Mouse (Mus musculus) cerebellum, adult (tissue): ENCODE measurements around the gene Prok2.

Source experiments
- ATAC-seq: cut with Nextera tagmentation; 2 replicates; pipeline ENCODE4 v1.9.2; 2017; ENCODE audit warnings: mild to moderate bottlenecking, moderate library complexity, mixed read lengths; ENCODE audit not compliant: insufficient number of reproducible peaks, low FRiP score, low TSS enrichment

The Prok2 gene

GRCm38 (mm10) chr6:99725971-99726561 is at the start of gene Prok2:
Gene Prok2, minus strand, starts transcription at chr6:99726392.
- ATAC-seq: 0 out of 2 replicates have a peak, but pooled peaks have one; percentile 40

GRCm38 (mm10) chr6:99774680-99775079 is 48.5 kb upstream of the Prok2 start:
- ATAC-seq: no peak

GRCm38 (mm10) chr6:99768495-99768894 is 42.3 kb upstream of the Prok2 start:
- ATAC-seq: no peak

- no peak for ATAC-seq
Observed at GRCm38 (mm10) chr6:99764916-99765315, 38.7 kb upstream of the Prok2 start.

DNA sequence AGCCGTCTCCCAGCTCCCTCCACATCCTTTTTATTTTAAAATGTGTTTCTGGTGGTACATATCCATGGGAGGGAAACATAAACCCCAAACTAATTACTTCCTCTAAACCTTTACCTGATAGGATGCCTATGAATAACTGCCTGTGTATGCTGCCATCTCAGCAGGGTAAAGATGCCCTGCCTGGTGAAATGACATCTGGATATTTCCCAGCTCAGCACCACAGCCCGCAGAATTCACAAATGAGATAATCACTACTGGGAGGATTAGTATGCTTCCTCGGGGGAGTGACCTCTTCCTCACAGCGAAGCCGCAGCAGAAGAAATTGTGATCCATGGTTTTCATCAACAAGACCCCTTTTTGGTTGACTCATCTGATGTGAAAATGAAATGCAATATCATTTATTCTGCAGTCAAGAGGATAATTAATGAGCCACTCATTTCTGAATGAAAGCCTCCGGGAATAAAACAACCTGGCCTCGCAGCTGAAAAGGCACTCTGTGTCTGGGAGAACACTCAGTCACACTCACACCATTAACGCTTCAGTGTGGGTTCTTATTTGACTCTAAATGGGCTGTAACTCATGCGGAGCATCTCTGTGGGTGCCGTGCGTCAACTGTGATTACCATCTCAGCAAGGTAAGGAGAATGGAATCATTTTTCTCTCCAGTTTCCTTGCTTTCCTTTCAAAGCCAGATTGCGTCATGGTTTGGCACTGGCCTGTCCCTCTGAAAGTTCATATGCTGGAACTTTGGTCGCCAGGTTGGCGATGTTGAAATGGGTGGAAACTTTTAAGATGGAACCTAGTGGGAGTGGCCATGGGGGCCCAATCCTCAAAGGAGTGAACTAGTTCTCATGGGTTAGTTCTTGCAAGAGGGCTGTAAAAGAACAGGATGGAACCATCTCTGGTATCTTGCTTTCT is 36.1 kb upstream of the Prok2 start:
- ATAC-seq: no peak

- ATAC-seq: no peak
Observed at GRCm38 (mm10) chr6:99756105-99756504, 29.9 kb upstream of the Prok2 start.

DNA sequence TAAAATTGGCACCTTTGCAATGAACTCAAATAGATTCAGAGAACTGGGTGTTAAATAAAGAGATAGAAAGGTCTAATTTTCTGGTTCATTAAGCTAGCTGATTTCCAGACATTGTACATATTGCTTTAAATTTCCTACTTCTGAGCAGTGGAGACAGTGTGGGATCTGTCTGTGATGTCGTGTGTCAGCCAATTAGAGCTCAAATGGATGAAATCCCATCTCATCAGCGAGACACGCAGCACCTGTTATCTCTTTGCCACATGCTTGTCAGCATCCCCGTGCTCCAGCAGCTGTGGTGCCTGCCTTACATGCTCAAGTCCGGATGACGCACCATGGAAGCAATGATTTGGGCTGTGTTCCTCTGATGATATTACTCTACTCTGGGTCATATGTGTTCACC is 25.1 kb upstream of the Prok2 start:
- no peak for ATAC-seq

GRCm38 (mm10) chr6:99746275-99746674 is 20.1 kb upstream of the Prok2 start:
- ATAC-seq: no peak

- ATAC-seq: no peak
Observed at GRCm38 (mm10) chr6:99742866-99743265, 16.7 kb upstream of the Prok2 start.

DNA sequence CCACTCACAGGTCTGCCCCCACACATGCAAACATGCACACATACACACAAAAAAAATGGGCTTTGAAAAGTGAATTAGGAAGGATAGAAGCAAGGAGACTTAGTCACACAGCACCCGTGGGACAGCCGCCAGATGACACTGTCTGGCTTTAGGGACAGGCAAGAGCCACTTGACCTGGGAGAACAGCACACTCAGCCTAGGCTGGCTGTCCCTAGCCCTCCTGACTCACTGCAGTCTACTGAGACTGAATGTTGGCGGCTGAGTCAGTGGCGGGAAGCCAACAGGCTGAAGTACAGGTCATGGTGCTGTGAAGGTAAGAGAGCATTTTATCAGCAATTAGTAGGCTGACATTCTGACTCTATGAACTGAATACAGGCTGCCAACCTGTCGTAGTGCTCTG is 8.5 kb upstream of the Prok2 start:
- ATAC-seq: no peak

- ATAC-seq: no peak
Observed at GRCm38 (mm10) chr6:99732673-99733072, 6.5 kb upstream of the Prok2 start.

GRCm38 (mm10) chr6:99731926-99732325 is 5.7 kb upstream of the Prok2 start:
- no peak for ATAC-seq

DNA sequence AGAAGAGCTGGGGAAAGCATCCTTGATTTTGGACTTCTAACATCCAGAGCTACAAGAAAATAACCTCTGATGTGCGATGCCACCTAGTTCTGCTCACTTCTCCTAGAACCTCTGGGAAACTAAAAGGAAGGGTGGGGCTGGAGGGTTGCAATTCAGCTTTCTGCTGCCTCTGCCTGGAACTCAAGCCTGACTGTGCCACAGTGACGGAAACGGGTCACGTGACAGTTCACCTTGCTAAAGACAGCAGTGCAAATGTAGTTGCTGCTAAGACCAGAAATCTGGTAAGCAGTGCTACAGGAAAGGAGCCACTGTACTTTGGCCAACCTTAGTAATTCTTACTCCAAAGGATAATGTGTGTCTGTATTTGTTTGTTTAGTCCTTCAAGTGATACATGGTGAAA is 3.7 kb upstream of the Prok2 start:
- ATAC-seq: no peak

DNA sequence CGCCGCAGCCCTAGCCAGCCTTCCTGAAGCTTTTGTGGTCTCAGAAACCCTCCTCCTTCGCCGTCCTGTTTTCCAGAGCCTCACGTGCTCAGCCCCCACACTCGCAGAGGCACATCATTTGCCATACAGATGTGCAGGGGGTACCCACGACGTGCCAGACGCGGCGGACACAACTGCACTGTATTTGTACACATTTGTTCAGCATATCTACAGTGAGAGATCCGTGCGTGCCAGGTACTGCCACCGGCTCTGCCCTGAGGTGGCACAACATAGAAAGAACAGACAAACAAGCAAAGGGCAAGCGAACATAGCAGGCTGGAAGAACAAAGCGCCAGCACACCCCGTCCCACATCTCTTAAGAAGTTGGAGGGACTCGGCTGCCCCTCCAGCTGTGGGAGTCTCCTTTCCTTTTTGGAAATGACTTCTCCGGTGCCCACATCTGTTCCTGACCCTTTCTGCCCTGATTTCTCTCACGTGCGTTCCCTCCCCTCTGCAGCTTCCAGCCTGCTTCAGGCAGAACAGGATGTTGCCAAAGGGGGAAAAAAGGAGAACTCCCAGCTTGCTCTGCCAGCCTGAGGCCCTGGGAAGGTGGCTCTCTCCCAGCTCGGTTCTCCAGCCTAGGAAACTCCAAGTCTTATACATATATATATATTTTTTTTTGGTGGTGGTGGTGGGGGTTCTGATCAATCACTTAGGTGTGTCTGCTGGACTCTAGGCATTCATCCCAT is 548 bp upstream of the Prok2 start:
- no peak for ATAC-seq

DNA sequence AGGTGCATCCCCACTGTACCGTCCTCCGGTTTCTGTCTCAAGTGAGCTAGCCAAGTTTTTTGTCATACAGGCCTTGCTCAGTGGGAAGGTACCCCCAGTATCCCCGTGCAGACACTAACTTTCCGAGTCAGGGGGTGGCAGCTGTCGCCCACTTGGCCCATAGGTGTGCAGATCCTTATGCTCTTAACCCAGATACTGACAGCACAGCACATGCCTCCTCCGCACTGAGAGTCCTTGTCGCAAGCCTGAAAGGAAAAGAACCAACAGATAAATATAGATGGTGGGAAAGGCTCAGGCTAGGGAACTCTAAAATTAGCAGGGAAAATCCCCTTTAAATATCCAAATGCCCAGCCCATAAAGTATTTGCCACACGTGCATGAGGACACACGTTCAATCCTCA is 3.8 kb downstream of the Prok2 start:
- no peak for ATAC-seq

DNA sequence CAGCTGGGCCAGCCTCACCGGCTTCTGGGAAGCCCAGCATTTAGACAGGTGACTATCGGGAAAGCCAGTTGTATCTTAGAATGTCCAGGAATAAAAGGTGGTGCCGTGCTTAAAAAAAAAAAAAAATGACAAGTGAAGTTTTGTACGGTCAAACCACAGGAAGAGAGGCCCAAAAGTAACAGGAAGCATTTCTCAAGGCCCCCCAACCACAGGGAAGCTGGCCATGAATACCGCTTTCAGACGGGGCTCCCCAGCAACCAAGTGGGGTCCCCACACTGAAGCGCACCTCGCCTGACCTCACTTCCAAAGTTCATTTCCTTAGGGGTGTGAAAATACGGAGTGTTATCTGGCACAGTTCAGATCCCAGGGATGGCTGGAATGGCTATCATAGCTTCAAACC is 5.2 kb downstream of the Prok2 start:
- ATAC-seq: no peak

- ATAC-seq: no peak
Observed at GRCm38 (mm10) chr6:99715913-99716312, 10.3 kb downstream of the Prok2 start.

GRCm38 (mm10) chr6:99715191-99715590 is 11.0 kb downstream of the Prok2 start:
- no peak for ATAC-seq

DNA sequence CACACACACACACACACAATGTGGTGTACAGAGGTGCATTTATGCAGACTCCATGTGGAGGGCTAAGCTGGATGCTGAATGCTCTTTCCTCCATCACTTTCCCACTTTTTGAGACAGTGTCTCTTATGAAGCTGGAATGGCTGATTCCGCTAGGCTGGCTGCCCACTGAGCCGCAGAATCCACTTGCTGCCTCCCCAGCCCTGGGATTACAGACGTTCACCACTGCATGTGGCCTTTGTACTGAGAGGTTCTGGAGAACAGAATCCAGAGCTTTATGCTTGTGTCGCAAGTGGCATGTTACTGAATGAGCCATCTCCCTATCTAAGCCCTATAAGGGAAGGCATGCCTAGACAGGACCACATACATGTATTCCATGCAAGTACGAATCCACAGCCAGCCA is 12.9 kb downstream of the Prok2 start:
- ATAC-seq: no peak

- ATAC-seq: no peak
Observed at GRCm38 (mm10) chr6:99711576-99712101, 14.6 kb downstream of the Prok2 start.

DNA sequence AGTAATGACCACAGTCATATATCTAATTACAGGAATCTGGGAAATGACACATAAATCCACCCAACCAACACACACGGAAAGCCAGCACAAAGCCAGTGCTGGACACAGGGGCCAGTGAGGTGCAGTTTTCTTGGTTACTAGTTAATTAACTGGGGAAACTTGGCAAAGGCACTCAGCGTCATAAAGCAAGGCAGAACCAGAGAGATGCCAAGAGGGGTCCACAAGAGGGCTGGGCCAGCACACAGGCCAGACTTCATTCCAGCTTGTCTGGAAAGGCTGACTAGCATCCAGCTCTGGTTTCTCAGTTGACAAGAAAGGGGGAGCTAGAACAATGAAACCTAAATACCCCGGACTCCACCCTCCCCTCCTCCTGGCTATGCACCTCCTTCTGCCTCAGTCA is 25.7 kb downstream of the Prok2 start:
- ATAC-seq: no peak
